ENCODE assay signal across 8 mouse cellular contexts in the genomic region with DNA sequence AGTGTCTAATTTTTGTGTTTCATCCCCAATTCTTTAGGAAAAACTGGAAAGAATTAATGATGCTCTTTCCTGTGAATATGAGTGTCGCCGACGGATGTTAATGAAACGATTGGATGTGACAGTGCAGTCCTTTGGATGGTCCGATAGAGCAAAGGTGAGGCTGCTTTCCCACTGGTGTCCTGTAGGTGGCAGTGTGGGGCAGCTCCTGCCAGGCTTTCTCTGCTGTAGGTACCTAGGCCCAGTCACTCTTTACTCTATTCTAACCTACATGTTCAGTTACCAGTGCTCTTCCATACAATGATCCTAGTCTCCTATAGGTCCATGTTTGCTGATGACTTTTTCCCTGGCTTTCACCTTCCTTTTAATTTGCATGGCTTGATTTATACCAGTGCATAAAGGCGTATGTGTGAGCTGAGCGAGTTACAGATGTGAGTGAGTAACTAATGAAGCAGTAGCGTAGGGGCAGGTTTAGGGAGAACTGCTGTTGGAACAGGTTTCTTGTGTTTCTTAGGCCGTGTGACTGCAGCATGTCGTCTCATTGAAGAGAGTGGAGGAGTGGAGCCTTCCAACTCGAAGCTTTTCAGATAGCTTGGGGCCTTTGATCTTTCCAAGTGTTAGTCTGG. TPM values are rescaled to one million over a fixed set of nuclear protein-coding genes. Genes with fewer than 3 reads are reported as not detected.
DNase-seq lines count a peak whose midpoint lies in the region; ATAC-seq lines count a peak whose summit lies in the region.

No protein-coding gene starts in this region.

- 70% methylated on average over 11 of the region's 11 CpGs for WGBS in embryonic facial prominence, embryonic 11.5 days
- 64% methylated on average over 11 of the region's 11 CpGs for WGBS in liver, embryonic 16.5 days (ENCODE audit: insufficient replicate concordance)
- WGBS in neural tube, embryonic 15.5 days: 73% methylated on average over 11 of the region's 11 CpGs

- no peak overlapping the region for H3K4me3 ChIP-seq in embryonic facial prominence, embryonic 11.5 days (ENCODE audit: low read depth, low read length)
- H3K4me3 ChIP-seq in liver, embryonic 16.5 days (ENCODE audit: low read depth, low read length): no peak overlapping the region
- H3K4me3 ChIP-seq in neural tube, embryonic 15.5 days (replicated peaks): no peak overlapping the region

- ATAC-seq in embryonic facial prominence, embryonic 11.5 days (replicated peaks; ENCODE audit: insufficient number of reproducible peaks, low FRiP score, low TSS enrichment, low read depth): no peak
- peak; percentile 35 for ATAC-seq in liver, embryonic 16.5 days (ENCODE audit: low read depth)
- peak; percentile 65; the same call in 1 of the 2 replicates for ATAC-seq in neural tube, embryonic 15.5 days (ENCODE audit: low FRiP score)

- no peak overlapping the region for H3K27ac ChIP-seq in embryonic facial prominence, embryonic 11.5 days (replicated peaks; ENCODE audit: low read depth, low read length)
- H3K27ac ChIP-seq in liver, embryonic 16.5 days (ENCODE audit: low read length): no peak overlapping the region
- H3K27ac ChIP-seq in neural tube, embryonic 15.5 days (replicated peaks): no peak overlapping the region

- no peaks in the 10 kb centered on the region for H3K4me1 ChIP-seq in embryonic facial prominence, embryonic 11.5 days (ENCODE audit: control insufficient read depth, insufficient read depth, low read length)
- no peaks in the 10 kb centered on the region for H3K4me1 ChIP-seq in liver, embryonic 16.5 days (ENCODE audit: control insufficient read depth, low read depth, low read length)
- no peaks in the 10 kb centered on the region for H3K4me1 ChIP-seq in neural tube, embryonic 15.5 days

- no peaks in the 10 kb centered on the region for H3K27me3 ChIP-seq in embryonic facial prominence, embryonic 11.5 days (ENCODE audit: control insufficient read depth, insufficient read depth, low read length)
- H3K27me3 ChIP-seq in liver, embryonic 16.5 days (ENCODE audit: control insufficient read depth, insufficient read depth, low read depth, low read length): no peaks in the 10 kb centered on the region
- no peaks in the 10 kb centered on the region for H3K27me3 ChIP-seq in neural tube, embryonic 15.5 days (replicated peaks)

- no peak overlapping the region for H3K9ac ChIP-seq in embryonic facial prominence, embryonic 11.5 days (replicated peaks; ENCODE audit: low read length)
- H3K9ac ChIP-seq in liver, embryonic 16.5 days (ENCODE audit: low read depth, low read length): no peak overlapping the region
- no peak overlapping the region for H3K9ac ChIP-seq in neural tube, embryonic 15.5 days (replicated peaks)

- peaks cover 4% of the 10 kb centered on the region for H3K36me3 ChIP-seq in embryonic facial prominence, embryonic 11.5 days (replicated peaks; ENCODE audit: control insufficient read depth, insufficient read depth, low read depth, low read length)
- no peaks in the 10 kb centered on the region; the same call in 1 of the 2 replicates for H3K36me3 ChIP-seq in liver, embryonic 16.5 days (ENCODE audit: control insufficient read depth, insufficient read depth)
- H3K36me3 ChIP-seq in neural tube, embryonic 15.5 days: peaks cover 43% of the 10 kb centered on the region

- H3K9me3 ChIP-seq in embryonic facial prominence, embryonic 11.5 days (replicated peaks; ENCODE audit: control insufficient read depth, low read length): no peaks in the 10 kb centered on the region
- H3K9me3 ChIP-seq in liver, embryonic 16.5 days (replicated peaks; ENCODE audit: control insufficient read depth, low read length): no peaks in the 10 kb centered on the region
- H3K9me3 ChIP-seq in neural tube, embryonic 15.5 days (replicated peaks): no peaks in the 10 kb centered on the region

- peak; percentile 70 to 78 for DNase-seq in CD8-positive naive resting alpha-beta T cell, adult 2 months (ENCODE audit: low read depth in 2 of 2, low spot score in 2 of 2)
- peak; percentile 62 to 76 for DNase-seq in adrenal gland, postnatal 36 days
- DNase-seq in embryonic facial prominence, embryonic 11.5 days (ENCODE audit: low spot score): peak; percentile 72
- peak; percentile 60 for DNase-seq in heart, adult 8-10 months (ENCODE audit: low spot score)
- peak; percentile 76 for DNase-seq in kidney, postnatal 10 days
- peak; percentile 10 for DNase-seq in testis, postnatal 14 days (ENCODE audit: low spot score)

- H3K4me2 ChIP-seq in embryonic facial prominence, embryonic 11.5 days (ENCODE audit: low read depth, low read length): no peak overlapping the region
- H3K4me2 ChIP-seq in liver, embryonic 16.5 days (ENCODE audit: low read depth, low read length): no peak overlapping the region
- H3K4me2 ChIP-seq in neural tube, embryonic 15.5 days: no peak overlapping the region

RNA-seq across cellular contexts. Expression of a gene that starts 14.4 kb away (rescaled TPM):
- total RNA-seq in adrenal gland, postnatal 36 days (2021): 10 to 100 TPM; 39.7 to 40.1 TPM
- polyA plus RNA-seq in embryonic facial prominence, embryonic 11.5 days (2014; fragmentation: Nextera tagmentation; extraction: Ambion mirVana): 6.1 and 6.5 TPM in 2 replicates
- total RNA-seq in heart, adult 8-10 months (2022): 10 to 100 TPM; 22.3 to 24.3 (median 22.8) TPM
- 1.8 and 2.3 TPM in 2 replicates for polyA plus RNA-seq in liver, embryonic 16.5 days (2015; fragmentation: Nextera tagmentation; extraction: Ambion mirVana)
- 12.6 and 13.7 TPM in 2 replicates for polyA plus RNA-seq in neural tube, embryonic 15.5 days (2015; fragmentation: Nextera tagmentation; extraction: Ambion mirVana)

Comparison
In these comparisons a context has a peak if more than half of its experiments do, and no peak if none do; other contexts are left out.
1. DNase-seq: peak in every context shown above with its lines; median percentile 76 in kidney, postnatal 10 days; 74 in CD8-positive naive resting alpha-beta T cell, adult 2 months; 72 in embryonic facial prominence, embryonic 11.5 days; 69 in adrenal gland, postnatal 36 days; 60 in heart, adult 8-10 months; 10 in testis, postnatal 14 days.